Mouse (Mus musculus) cerebellum, postnatal 36 days (tissue): Measurements from ENCODE around the gene Lhx1.

ENCODE experiments used
- DNase-seq, 2 experiments: peaks; one replicate each; pipeline ENCODE4 v3.0.0; 2021 to 2022; ENCODE audit warnings: mixed read lengths in 2 of 2

The Lhx1 gene

GRCm38 (mm10) chr11:84480451-84480850 lies 44.9 kb downstream of the Lhx1 start:
- DNase-seq: no peak

- no peak for DNase-seq
Measured at GRCm38 (mm10) chr11:84476641-84477040, 48.7 kb downstream of the Lhx1 start.

GRCm38 (mm10) chr11:84475991-84476390 lies 49.3 kb downstream of the Lhx1 start:
- DNase-seq: no peak

- no peak for DNase-seq
Measured at GRCm38 (mm10) chr11:84473093-84473667, 52.2 kb downstream of the Lhx1 start.
